Mouse (Mus musculus): ENCODE measurements at regions not wholly inside any gene's neighbourhood (a gene's known extent, or its start where the extent isn't known, plus 50 kb on each side); places are given as distances from the start of the nearest gene placed in this dataset.
A peak's percentile ranks its signal among the peaks of the same experiment; 100 is the strongest.

- DNase-seq (ENCODE audit: low read depth, low spot score), result no peak
Measured at GRCm38 (mm10) chr7:90059249-90059628, 70.8 kb upstream of the Picalm start.

- DNase-seq (ENCODE audit: low read depth, low spot score), result peak; percentile 28
Measured at GRCm38 (mm10) chr7:90059629-90060301, 70.2 kb upstream of the Picalm start.

GRCm38 (mm10) chr7:90060343-90061175, 69.5 kb upstream of the Picalm start:
- DNase-seq (ENCODE audit: low read depth, low spot score), result no peak

GRCm38 (mm10) chr7:90061701-90062100, 68.3 kb upstream of the Picalm start:
- DNase-seq (ENCODE audit: low read depth, low spot score), result no peak

GRCm38 (mm10) chr7:90062874-90063273, 67.1 kb upstream of the Picalm start:
- DNase-seq (ENCODE audit: low read depth, low spot score), result no peak

- no peak for DNase-seq (ENCODE audit: low read depth, low spot score)
Measured at GRCm38 (mm10) chr7:90064198-90064597, 65.8 kb upstream of the Picalm start.

- no peak for DNase-seq (ENCODE audit: low read depth, low spot score)
Measured at GRCm38 (mm10) chr7:90065269-90065955, 64.6 kb upstream of the Picalm start.

- no peak for DNase-seq (ENCODE audit: low read depth, low spot score)
Measured at GRCm38 (mm10) chr7:90066275-90066674, 63.7 kb upstream of the Picalm start.

GRCm38 (mm10) chr7:90067961-90068665, 61.9 kb upstream of the Picalm start:
- DNase-seq (ENCODE audit: low read depth, low spot score), result no peak

- DNase-seq (ENCODE audit: low read depth, low spot score), result no peak
Measured at GRCm38 (mm10) chr7:90070267-90070666, 59.7 kb upstream of the Picalm start.

GRCm38 (mm10) chr7:90073865-90074264, 56.1 kb upstream of the Picalm start:
- DNase-seq (ENCODE audit: low read depth, low spot score), result no peak

- no peak for DNase-seq (ENCODE audit: low read depth, low spot score)
Measured at GRCm38 (mm10) chr7:90074592-90074991, 55.4 kb upstream of the Picalm start.

GRCm38 (mm10) chr7:90077565-90077964, 52.4 kb upstream of the Picalm start:
- DNase-seq (ENCODE audit: low read depth, low spot score), result no peak

GRCm38 (mm10) chr7:90080083-90080772, 49.8 kb upstream of the Picalm start:
- DNase-seq (ENCODE audit: low read depth, low spot score), result no peak
